Mouse (Mus musculus): ENCODE measurements around the gene Plekhh3.

Gene Plekhh3

GRCm38 (mm10) chr11:101186526-101187247, 15.5 kb upstream of the Plekhh3 start:
- DNase-seq (ENCODE audit: low spot score in 2 of 2): no peak

GRCm38 (mm10) chr11:101185441-101185840, 14.3 kb upstream of the Plekhh3 start:
- no peak for DNase-seq (ENCODE audit: low spot score in 2 of 2)

GRCm38 (mm10) chr11:101184984-101185383, 13.8 kb upstream of the Plekhh3 start:
- DNase-seq (ENCODE audit: low spot score in 2 of 2): no peak

GRCm38 (mm10) chr11:101182771-101183517, 11.8 kb upstream of the Plekhh3 start:
- DNase-seq (ENCODE audit: low spot score in 2 of 2): no peak

GRCm38 (mm10) chr11:101181961-101182360, 10.8 kb upstream of the Plekhh3 start:
- no peak for DNase-seq (ENCODE audit: low spot score in 2 of 2)

- DNase-seq (ENCODE audit: low spot score in 2 of 2): no peak
These were observed 9.9 kb upstream of the Plekhh3 start for GRCm38 (mm10) chr11:101180846-101181740.

GRCm38 (mm10) chr11:101180261-101180660, 9.1 kb upstream of the Plekhh3 start:
- no peak for DNase-seq (ENCODE audit: low spot score in 2 of 2)

GRCm38 (mm10) chr11:101179306-101179705, 8.2 kb upstream of the Plekhh3 start:
- no peak for DNase-seq (ENCODE audit: low spot score in 2 of 2)

- DNase-seq (ENCODE audit: low spot score in 2 of 2): peak in 1 of 2 experiments; percentile 31
These were observed 7.2 kb upstream of the Plekhh3 start for GRCm38 (mm10) chr11:101178061-101179058.

GRCm38 (mm10) chr11:101176933-101177773, 6.0 kb upstream of the Plekhh3 start:
- DNase-seq (ENCODE audit: low spot score in 2 of 2): peak; percentile 65 to 66

GRCm38 (mm10) chr11:101176117-101176691, 5.1 kb upstream of the Plekhh3 start:
- no peak for DNase-seq (ENCODE audit: low spot score in 2 of 2)

- DNase-seq (ENCODE audit: low spot score in 2 of 2): no peak
These were observed 4.5 kb upstream of the Plekhh3 start for GRCm38 (mm10) chr11:101175636-101176116.

GRCm38 (mm10) chr11:101174851-101175628, 3.9 kb upstream of the Plekhh3 start, which contains the start of gene Ccr10:
Ccr10 (minus strand) TSS chr11:101175443.
- DNase-seq (ENCODE audit: low spot score in 2 of 2): no peak

GRCm38 (mm10) chr11:101174389-101174745, 3.2 kb upstream of the Plekhh3 start:
- no peak for DNase-seq (ENCODE audit: low spot score in 2 of 2)

- DNase-seq (ENCODE audit: low spot score in 2 of 2): peak; percentile 72 to 80
These were observed 2.7 kb upstream of the Plekhh3 start for GRCm38 (mm10) chr11:101173631-101174388.

GRCm38 (mm10) chr11:101173112-101173511, 2.0 kb upstream of the Plekhh3 start:
- no peak for DNase-seq (ENCODE audit: low spot score in 2 of 2)

- no peak for DNase-seq (ENCODE audit: low spot score in 2 of 2)
These were observed 1.3 kb upstream of the Plekhh3 start for GRCm38 (mm10) chr11:101172434-101172815.

All from spleen, postnatal 36 days (tissue).